Mouse (Mus musculus) C2C12 (cell line): ENCODE results near the gene Rab13. TPM values are rescaled to one million over a fixed set of nuclear protein-coding genes. Genes with fewer than 3 reads are reported as not detected.

Experiments
- H3K27me3 ChIP-seq: one replicate; pipeline ENCODE4 v1.6.1; 2011; ENCODE audit not compliant: control insufficient read depth, insufficient read depth, insufficient read length
- H3K36me3 ChIP-seq: one replicate; pipeline ENCODE4 v1.6.1; 2011; ENCODE audit not compliant: control insufficient read depth, insufficient read depth
- H3K4me3 ChIP-seq: one replicate; pipeline ENCODE4 v1.5.1; 2011; ENCODE audit warnings: mild to moderate bottlenecking, control low read depth; ENCODE audit not compliant: poor library complexity, insufficient read depth, severe bottlenecking
- H3K79me2 ChIP-seq: one replicate; pipeline ENCODE4 v1.6.1; 2011; ENCODE audit not compliant: control insufficient read depth, insufficient read depth
- H3K79me3 ChIP-seq: one replicate; pipeline ENCODE4 v1.6.1; 2011; ENCODE audit warnings: low read depth, control low read depth
- H3ac ChIP-seq: one replicate; pipeline ENCODE3; 2011; ENCODE audit warnings: low read depth; ENCODE audit not compliant: control insufficient read depth, insufficient read length
- CEBPB ChIP-seq: IDR thresholded peaks from one replicate; pipeline ENCODE4 v1.6.1; 2011; ENCODE audit warnings: low read depth, mild to moderate bottlenecking, control low read depth, moderate library complexity
- CTCF ChIP-seq: IDR thresholded peaks from one replicate; pipeline ENCODE4 v1.5.1; 2011; ENCODE audit not compliant: control insufficient read depth, insufficient read depth, insufficient read length
- FOSL1 ChIP-seq: IDR thresholded peaks from one replicate; pipeline ENCODE4 v1.8.0; 2011; ENCODE audit warnings: mild to moderate bottlenecking, low read length; ENCODE audit not compliant: poor library complexity, insufficient read depth, severe bottlenecking
- MAX ChIP-seq: IDR thresholded peaks from one replicate; pipeline ENCODE4 v1.6.1; 2011; ENCODE audit warnings: mild to moderate bottlenecking, control low read depth
- MYOD1 ChIP-seq: IDR thresholded peaks from one replicate; pipeline ENCODE4 v1.6.1; 2011; ENCODE audit warnings: low read depth; ENCODE audit not compliant: control insufficient read depth, insufficient read length
- MYOG ChIP-seq: IDR thresholded peaks from one replicate; pipeline ENCODE4 v1.6.1; 2011; ENCODE audit not compliant: control insufficient read depth, insufficient read length; ENCODE audit errors: extremely low read depth
- USF1 ChIP-seq: IDR thresholded peaks from one replicate; pipeline ENCODE4 v1.6.1; 2011; ENCODE audit warnings: low read depth, mild to moderate bottlenecking, control low read depth, moderate library complexity
- polyA plus RNA-seq: library from polyadenylated mRNA; unstranded; fragments of >200 nt; fragmentation: generic; extraction: Trizol; gene quantifications from one replicate; pipeline ENCODE4 v1.2.1, GENCODE M21; 2012; ENCODE audit warnings: missing spikeins

Rab13 gene
- polyA plus RNA-seq, 1 experiment: 28.2 TPM

- H3K4me3 ChIP-seq: no peak overlapping the region
- H3K79me2 ChIP-seq: no peaks in the 10 kb centered on the region
- peaks cover 1% of the 10 kb centered on the region for H3K36me3 ChIP-seq
- no peaks in the 10 kb centered on the region for H3K27me3 ChIP-seq
- no peaks in the 10 kb centered on the region for H3K79me3 ChIP-seq
- H3ac ChIP-seq: peak overlapping the region; percentile 5
- TF ChIP-seq CEBPB: no peak
- no peak for TF ChIP-seq USF1
- no peak for TF ChIP-seq CTCF
- no peak for TF ChIP-seq MYOD1
- no peak for TF ChIP-seq MAX
- TF ChIP-seq FOSL1: no peak
- no peak for TF ChIP-seq MYOG
Observed at GRCm38 (mm10) chr3:90220088-90220487, 6.6 kb downstream of the Rab13 start.

- H3K27me3 ChIP-seq: no peaks in the 10 kb centered on the region
- H3K79me3 ChIP-seq: no peaks in the 10 kb centered on the region
- H3ac ChIP-seq: peak overlapping the region; percentile 82
- peaks cover 6% of the 10 kb centered on the region for H3K36me3 ChIP-seq
- H3K79me2 ChIP-seq: no peaks in the 10 kb centered on the region
- TF ChIP-seq CTCF (no peak), CEBPB (no peak), FOSL1 (no peak), MAX (no peak), MYOD1 (no peak), MYOG (no peak), USF1 (no peak)
- H3K4me3 ChIP-seq: peak overlapping the region; percentile 39
Observed at GRCm38 (mm10) chr3:90220531-90220951, 7.0 kb downstream of the Rab13 start.

- Histone ChIP-seq H3K79me3 (no peaks in the 10 kb centered on the region), H3K36me3 (peaks cover 6% of the 10 kb centered on the region), H3ac (peak overlapping the region; percentile 7), H3K79me2 (no peaks in the 10 kb centered on the region), H3K4me3 (peak overlapping the region; percentile 39), H3K27me3 (no peaks in the 10 kb centered on the region)
- no peak for TF ChIP-seq MAX
- no peak for TF ChIP-seq MYOD1
- no peak for TF ChIP-seq CTCF
- no peak for TF ChIP-seq USF1
- no peak for TF ChIP-seq MYOG
Observed at GRCm38 (mm10) chr3:90221123-90221522, 7.6 kb downstream of the Rab13 start.

GRCm38 (mm10) chr3:90222455-90222854, 9.0 kb downstream of the Rab13 start:
- no peaks in the 10 kb centered on the region for H3K27me3 ChIP-seq
- H3K79me2 ChIP-seq: no peaks in the 10 kb centered on the region
- TF ChIP-seq CTCF: no peak
- no peak for TF ChIP-seq USF1
- no peak for TF ChIP-seq MAX
- no peak for TF ChIP-seq MYOG
- no peak for TF ChIP-seq CEBPB
- no peak for TF ChIP-seq MYOD1
- no peak for TF ChIP-seq FOSL1
- H3ac ChIP-seq: no peak overlapping the region
- H3K36me3 ChIP-seq: peaks cover 6% of the 10 kb centered on the region
- no peak overlapping the region for H3K4me3 ChIP-seq
- H3K79me3 ChIP-seq: no peaks in the 10 kb centered on the region

- Histone ChIP-seq H3K4me3 (no peak overlapping the region), H3K79me3 (no peaks in the 10 kb centered on the region), H3K36me3 (peaks cover 6% of the 10 kb centered on the region), H3K27me3 (no peaks in the 10 kb centered on the region), H3ac (no peak overlapping the region), H3K79me2 (no peaks in the 10 kb centered on the region)
- no peak for TF ChIP-seq FOSL1
- TF ChIP-seq CTCF: no peak
- no peak for TF ChIP-seq MAX
- TF ChIP-seq USF1: no peak
- TF ChIP-seq CEBPB: no peak
- TF ChIP-seq MYOG: no peak
- no peak for TF ChIP-seq MYOD1
Observed at GRCm38 (mm10) chr3:90222941-90223340, 9.4 kb downstream of the Rab13 start.

- no peak overlapping the region for H3ac ChIP-seq
- no peak overlapping the region for H3K4me3 ChIP-seq
- no peaks in the 10 kb centered on the region for H3K79me2 ChIP-seq
- no peaks in the 10 kb centered on the region for H3K27me3 ChIP-seq
- peaks cover 6% of the 10 kb centered on the region for H3K36me3 ChIP-seq
- H3K79me3 ChIP-seq: no peaks in the 10 kb centered on the region
- TF ChIP-seq CEBPB (no peak), USF1 (no peak), MYOG (no peak), MAX (no peak), MYOD1 (no peak), FOSL1 (no peak), CTCF (no peak)
Observed at GRCm38 (mm10) chr3:90224331-90224730, 10.8 kb downstream of the Rab13 start.
